Mouse (Mus musculus) layer of hippocampus, adult 2 months (tissue): ENCODE measurements around the gene Arrdc1. TPM values are rescaled to one million over a fixed set of nuclear protein-coding genes. Genes with fewer than 3 reads are reported as not detected.
"Not testable (repeated sequence)": the region's sequence is repeated elsewhere in the genome, so short reads cannot be mapped to it uniquely, and the experiment has no call there.

Experiments
- DNase-seq, 2 experiments: peaks; one replicate each; pipeline ENCODE4 v3.0.0; 2022; ENCODE audit warnings: low spot score in 2 of 2
- H3K27ac ChIP-seq: fragments of 200-600 bp; 2 replicates; pipeline ENCODE4 v1.8.1; 2022
- H3K4me3 ChIP-seq: fragments of 200-600 bp; 2 replicates; pipeline ENCODE4 v1.8.1; 2022; ENCODE audit warnings: mild to moderate bottlenecking
- CTCF ChIP-seq: fragments of 200-600 bp; conservative IDR thresholded peaks from 2 replicates; pipeline ENCODE4 v1.8.1; 2022; ENCODE audit warnings: antibody characterized with exemption, mild to moderate bottlenecking, moderate library complexity
- long read RNA-seq, 2 experiments: library from polyadenylated mRNA; stranded (forward); transcript quantifications; one replicate each; pipeline ENCODE4 v2.0.0; 2021; ENCODE audit warnings: borderline mapping rate in 2 of 2
- total RNA-seq, 2 experiments: library from RNA; stranded (reverse); gene quantifications; 2 replicates each; pipeline ENCODE4 v1.2.3; 2021

The Arrdc1 gene
- 10 to 100 TPM; 11.5 to 18.3 TPM for total RNA-seq
- long read RNA-seq, experiment 1, partial matches to known transcripts = 3 of 9 reads
- long read RNA-seq, experiment 1, other reads (novel, unspliced or antisense) = 4 of 9 reads
- long read RNA-seq, experiment 2, partial matches to known transcripts = 1 of 7 reads
- long read RNA-seq, experiment 2, other reads (novel, unspliced or antisense) = 3 of 7 reads

DNA sequence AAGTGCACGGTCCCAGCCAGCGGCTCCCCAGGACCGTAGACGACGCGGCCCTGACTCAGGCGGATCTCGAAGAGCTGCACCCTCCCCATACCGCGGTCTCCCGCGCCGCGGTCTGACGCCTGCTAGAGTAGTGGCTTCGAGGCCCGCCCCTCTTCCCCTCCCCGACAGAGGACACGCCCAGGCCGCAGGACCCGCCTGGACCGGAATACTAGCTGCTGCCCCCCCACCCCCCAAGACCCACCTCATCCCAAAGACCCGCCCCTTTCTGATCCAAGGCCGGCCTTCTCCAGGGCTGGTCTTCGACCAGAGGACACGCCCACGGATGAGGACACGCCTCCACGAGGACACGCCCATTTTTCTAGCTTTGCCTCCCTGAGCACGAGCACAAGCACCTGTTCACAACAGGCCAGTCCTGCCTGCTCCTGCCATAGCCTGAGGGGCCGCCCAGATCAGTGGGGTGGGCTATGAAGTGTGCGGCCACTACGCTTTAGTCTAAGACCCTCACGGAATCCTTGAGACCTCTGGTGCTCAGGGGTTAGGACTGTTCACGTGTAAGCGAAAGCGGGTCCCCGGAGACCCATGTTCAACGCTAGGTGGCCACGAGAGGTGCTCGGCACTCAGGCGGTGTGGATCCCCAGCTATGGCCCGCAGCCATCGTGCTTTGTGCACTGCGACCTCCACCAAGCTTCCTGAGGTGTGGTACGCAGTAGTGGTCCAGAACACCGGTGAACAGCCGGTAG, at the start of gene Arrdc1:
Gene Arrdc1 (minus strand): TSS at position 196 of the 740 bp plus-strand sequence.
- H3K27ac ChIP-seq = peak within 1 kb of the TSS; percentile 78
- peak; percentile 75 to 88 for DNase-seq
- H3K4me3 ChIP-seq = peak within 1 kb of the TSS; percentile 74
- TF ChIP-seq CTCF = peak; percentile 69

DNA sequence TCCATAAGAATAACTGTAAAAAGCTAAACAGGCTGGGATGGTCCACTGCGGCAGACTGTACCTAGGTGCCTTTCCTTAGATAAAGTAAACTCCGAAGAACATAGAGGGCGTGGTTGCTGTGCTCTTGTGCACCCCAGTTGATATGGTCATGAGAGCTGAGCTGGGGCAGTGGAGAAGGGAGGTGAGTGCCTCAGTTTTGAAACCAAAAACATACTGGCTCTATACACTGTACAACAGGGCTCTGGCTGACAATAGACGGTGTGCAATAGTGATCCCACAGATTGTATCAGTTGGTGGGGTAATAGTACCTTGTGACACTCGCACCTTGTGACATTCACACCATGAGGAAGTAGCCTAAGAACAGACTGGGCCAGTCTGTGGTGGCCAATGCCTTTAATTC, 41.9 kb upstream of the Arrdc1 start:
- H3K4me3 ChIP-seq = peak overlapping the region; percentile 91; the same call in 1 of the 2 replicates
- TF ChIP-seq CTCF = no peak
- H3K27ac ChIP-seq = peak overlapping the region; percentile 97
- DNase-seq = no peak

GRCm38 (mm10) chr2:24975704-24976297, 40.7 kb upstream of the Arrdc1 start, which contains the start of gene Pnpla7:
Pnpla7 (plus strand) TSS chr2:24976033.
- no peak for TF ChIP-seq CTCF
- Histone ChIP-seq H3K4me3 (peak within 1 kb of the TSS; percentile 91), H3K27ac (peak within 1 kb of the TSS; percentile 97)
- peak; percentile 61 to 84 for DNase-seq

- no peak; the same call in 1 of the 2 replicates for TF ChIP-seq CTCF
- H3K4me3 ChIP-seq = peak within 1 kb of the TSS; percentile 91
- peak within 1 kb of the TSS; percentile 97 for H3K27ac ChIP-seq
- DNase-seq = peak; percentile 96 to 97
These were observed 40.1 kb upstream of the Arrdc1 start, which contains the start of gene Mrpl41 for GRCm38 (mm10) chr2:24974906-24975703. Mrpl41 (minus strand) TSS chr2:24975098.

GRCm38 (mm10) chr2:24974452-24974851, 39.4 kb upstream of the Arrdc1 start:
- Histone ChIP-seq H3K27ac (peak overlapping the region; percentile 97), H3K4me3 (peak overlapping the region; percentile 91)
- DNase-seq = not testable (repeated sequence)

- Histone ChIP-seq H3K4me3 (no peak overlapping the region), H3K27ac (no peak overlapping the region)
- no peak for DNase-seq
- TF ChIP-seq CTCF = no peak
These were observed 35.3 kb upstream of the Arrdc1 start for GRCm38 (mm10) chr2:24970386-24970785.

GRCm38 (mm10) chr2:24962304-24963000, 27.4 kb upstream of the Arrdc1 start, which contains the start of gene Dph7:
Dph7 (plus strand) TSS chr2:24962400.
- peak; percentile 90 to 92 for DNase-seq
- TF ChIP-seq CTCF = peak; percentile 92
- Histone ChIP-seq H3K27ac (peak within 1 kb of the TSS; percentile 92), H3K4me3 (peak within 1 kb of the TSS; percentile 90)

- TF ChIP-seq CTCF = peak; percentile 77
- Histone ChIP-seq H3K27ac (no peak overlapping the region), H3K4me3 (no peak overlapping the region)
- DNase-seq = no peak
These were observed 25.9 kb upstream of the Arrdc1 start for GRCm38 (mm10) chr2:24960910-24961309.

- no peak overlapping the region for H3K27ac ChIP-seq
- no peak for DNase-seq
- TF ChIP-seq CTCF = no peak
- H3K4me3 ChIP-seq = no peak overlapping the region
These were observed 17.5 kb upstream of the Arrdc1 start for GRCm38 (mm10) chr2:24952537-24953055.

- H3K4me3 ChIP-seq = peak overlapping the region; percentile 86
- TF ChIP-seq CTCF = no peak
- peak overlapping the region; percentile 77 for H3K27ac ChIP-seq
These were observed 15.1 kb upstream of the Arrdc1 start for GRCm38 (mm10) chr2:24950189-24950535.

GRCm38 (mm10) chr2:24949421-24950188, 14.6 kb upstream of the Arrdc1 start, which contains the start of gene Zmynd19:
Zmynd19 (plus strand) TSS chr2:24949792.
- Histone ChIP-seq H3K4me3 (peak within 1 kb of the TSS; percentile 86), H3K27ac (peak within 1 kb of the TSS; percentile 77)
- TF ChIP-seq CTCF = no peak
- peak; percentile 97 to 99 for DNase-seq

More at GRCm38 (mm10) chr2:24950189-24950535, 15.1 kb upstream of the Arrdc1 start:
- no peak for DNase-seq
